Mouse (Mus musculus) liver, embryonic 15.5 days (tissue): ENCODE measurements around the gene Daam1. TPM values are rescaled to one million over a fixed set of nuclear protein-coding genes. Genes with fewer than 3 reads are reported as not detected.

Experiments
- ATAC-seq: fragments of 200-750 bp; cut with Nextera tagmentation; 2 replicates; pipeline ENCODE4 v1.8.0; 2017; ENCODE audit warnings: moderate number of reproducible peaks, mild to moderate bottlenecking, moderate library complexity; ENCODE audit not compliant: insufficient read depth
- H3K27ac ChIP-seq: fragments of 300-500 bp; sonication (generic); replicated peaks from 2 replicates; pipeline ENCODE4 v1.5.1; 2015; ENCODE audit warnings: mild to moderate bottlenecking, inconsistent platforms
- H3K27me3 ChIP-seq: fragments of 300-500 bp; sonication (generic); 2 replicates; pipeline ENCODE4 v1.6.1; 2015; ENCODE audit warnings: mild to moderate bottlenecking, inconsistent platforms
- H3K36me3 ChIP-seq: fragments of 300-500 bp; sonication (generic); replicated peaks from 2 replicates; pipeline ENCODE4 v1.6.1; 2015; ENCODE audit warnings: moderate library complexity, mild to moderate bottlenecking, inconsistent platforms
- H3K4me1 ChIP-seq: fragments of 300-500 bp; sonication (generic); replicated peaks from 2 replicates; pipeline ENCODE4 v1.6.1; 2015; ENCODE audit warnings: inconsistent platforms
- H3K4me2 ChIP-seq: fragments of 300-500 bp; sonication (generic); 2 replicates; pipeline ENCODE4 v1.6.1; 2015; ENCODE audit warnings: moderate library complexity, mild to moderate bottlenecking, inconsistent platforms
- H3K4me3 ChIP-seq: fragments of 300-500 bp; sonication (generic); replicated peaks from 2 replicates; pipeline ENCODE4 v1.5.1; 2015; ENCODE audit warnings: mild to moderate bottlenecking, inconsistent platforms
- H3K9ac ChIP-seq: fragments of 300-500 bp; sonication (generic); 2 replicates; pipeline ENCODE4 v1.6.1; 2015; ENCODE audit warnings: moderate library complexity, mild to moderate bottlenecking, inconsistent platforms
- H3K9me3 ChIP-seq: fragments of 300-500 bp; sonication (generic); replicated peaks from 2 replicates; pipeline ENCODE4 v1.6.1; 2016; ENCODE audit warnings: inconsistent platforms
- WGBS: fragments of 180-500 bp; shearing (Covaris S2); methylation state at CpG from one replicate; pipeline ENCODE4 v1.1.7; 2015; ENCODE audit warnings: mixed read lengths; ENCODE audit not compliant: insufficient replicate concordance; 5-methylcytosine and 5-hydroxymethylcytosine counted together
- polyA plus RNA-seq: library from polyadenylated mRNA; unstranded; fragments of >200 nt; fragmentation: Nextera tagmentation; extraction: Ambion mirVana; gene quantifications from 2 replicates; pipeline ENCODE4 v1.2.1, GENCODE M21; 2015

Daam1 gene
- polyA plus RNA-seq, 1 experiment from 2014 or later: 8.8 TPM

- ATAC-seq: peak; percentile 37
- Histone ChIP-seq H3K9me3 (no peaks in the 10 kb centered on the region), H3K4me3 (peak overlapping the region; percentile 90), H3K4me1 (peaks cover 70% of the 10 kb centered on the region), H3K4me2 (peak overlapping the region; percentile 95), H3K27me3 (0 out of 2 replicates have a peak, but pooled peaks cover 2% of the 10 kb centered on the region), H3K36me3 (no peaks in the 10 kb centered on the region), H3K27ac (peak overlapping the region; percentile 97), H3K9ac (peak overlapping the region; percentile 85)
- WGBS: 0% methylated on average over 12 of the region's 12 CpGs
These were observed 1.3 kb downstream of the Daam1 start for GRCm38 (mm10) chr12:71832225-71832624.

- Histone ChIP-seq H3K9ac (no peak overlapping the region; the same call in 1 of the 2 replicates), H3K4me2 (peak overlapping the region; percentile 33), H3K4me3 (0 out of 2 replicates have a peak overlapping the region, but pooled peaks have one; percentile 4), H3K4me1 (peaks cover 87% of the 10 kb centered on the region), H3K27ac (peak overlapping the region; percentile 7; the same call in 1 of the 2 replicates), H3K9me3 (no peaks in the 10 kb centered on the region), H3K36me3 (0 out of 2 replicates have a peak, but pooled peaks cover 4% of the 10 kb centered on the region), H3K27me3 (no peaks in the 10 kb centered on the region)
- ATAC-seq: no peak
- 63% methylated on average over 7 of the region's 7 CpGs for WGBS
These were observed 3.2 kb downstream of the Daam1 start for GRCm38 (mm10) chr12:71834041-71834440.

DNA sequence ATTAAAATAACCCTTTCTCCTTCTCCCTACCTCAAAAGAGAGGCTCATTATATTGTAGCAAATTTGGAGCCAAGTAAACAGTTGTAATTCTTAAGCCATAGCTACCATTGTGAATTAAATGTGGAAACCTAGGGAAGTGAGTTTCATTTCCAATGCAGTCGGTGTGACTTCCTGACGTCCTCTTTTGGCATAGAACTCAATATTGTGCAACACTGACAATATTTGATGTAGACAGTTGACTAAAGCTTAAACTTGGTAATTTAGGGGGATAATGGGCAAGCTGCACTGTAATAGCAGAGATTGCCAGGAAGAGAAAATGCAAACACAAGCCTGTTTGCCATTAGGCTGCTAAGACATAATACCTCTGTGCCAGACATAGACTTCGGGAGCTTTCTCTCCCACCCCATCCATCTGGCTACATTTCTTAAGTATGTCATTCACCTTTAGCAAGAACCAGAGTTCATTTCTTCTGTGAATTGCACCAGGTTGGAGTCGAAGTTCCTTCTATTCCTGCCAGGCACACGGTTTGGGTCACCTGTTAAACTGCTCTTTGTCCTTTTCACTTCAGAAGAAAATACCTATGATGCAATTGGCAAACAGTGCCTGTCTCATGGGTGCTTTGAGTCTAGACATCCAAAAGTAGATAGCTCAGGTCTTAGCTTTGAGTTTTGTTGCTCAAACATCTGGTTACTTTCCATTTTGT lies 5.2 kb downstream of the Daam1 start:
- peak overlapping the region; percentile 19 for H3K4me2 ChIP-seq
- H3K36me3 ChIP-seq: 0 out of 2 replicates have a peak, but pooled peaks cover 4% of the 10 kb centered on the region
- ATAC-seq: no peak
- H3K27me3 ChIP-seq: no peaks in the 10 kb centered on the region
- H3K9me3 ChIP-seq: no peaks in the 10 kb centered on the region
- no peak overlapping the region for H3K4me3 ChIP-seq
- H3K4me1 ChIP-seq: peaks cover 92% of the 10 kb centered on the region
- no peak overlapping the region for H3K9ac ChIP-seq
- WGBS: 60% methylated on average over 5 of the region's 5 CpGs
- peak overlapping the region; percentile 56 for H3K27ac ChIP-seq

GRCm38 (mm10) chr12:71836776-71837175 lies 5.9 kb downstream of the Daam1 start:
- H3K4me3 ChIP-seq: no peak overlapping the region
- no peak for ATAC-seq
- peaks cover 95% of the 10 kb centered on the region for H3K4me1 ChIP-seq
- H3K9me3 ChIP-seq: no peaks in the 10 kb centered on the region
- no peaks in the 10 kb centered on the region for H3K27me3 ChIP-seq
- peak overlapping the region; percentile 56 for H3K27ac ChIP-seq
- H3K9ac ChIP-seq: no peak overlapping the region
- peak overlapping the region; percentile 19 for H3K4me2 ChIP-seq
- WGBS: 76% methylated on average over 6 of the region's 6 CpGs
- H3K36me3 ChIP-seq: 0 out of 2 replicates have a peak, but pooled peaks cover 4% of the 10 kb centered on the region

DNA sequence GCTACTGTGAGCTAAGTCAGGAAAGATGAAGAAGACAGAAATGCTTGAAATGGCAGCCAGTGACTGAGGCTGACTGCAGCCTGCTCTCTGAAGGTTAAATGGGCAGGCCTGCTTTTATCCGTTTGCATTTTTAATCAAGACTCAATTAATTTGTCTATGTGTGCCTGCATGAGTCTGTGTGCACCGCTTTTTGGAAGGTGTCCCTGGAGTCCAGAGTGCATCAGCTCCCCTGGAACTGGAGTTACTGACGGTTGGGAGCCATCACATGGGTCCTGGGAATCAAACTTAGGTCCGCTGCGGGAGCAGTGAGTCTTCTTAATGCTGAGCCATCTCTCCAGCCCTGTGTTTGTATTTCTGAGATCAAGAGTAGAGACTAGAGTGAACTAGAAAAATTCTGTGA lies 6.7 kb downstream of the Daam1 start:
- 75% methylated on average over 5 of the region's 5 CpGs for WGBS
- Histone ChIP-seq H3K27me3 (no peaks in the 10 kb centered on the region), H3K4me3 (no peak overlapping the region), H3K9ac (0 out of 2 replicates have a peak overlapping the region, but pooled peaks have one; percentile 0), H3K27ac (peak overlapping the region; percentile 56), H3K36me3 (0 out of 2 replicates have a peak, but pooled peaks cover 4% of the 10 kb centered on the region), H3K9me3 (no peaks in the 10 kb centered on the region), H3K4me2 (no peak overlapping the region), H3K4me1 (peaks cover 95% of the 10 kb centered on the region)
- no peak for ATAC-seq

DNA sequence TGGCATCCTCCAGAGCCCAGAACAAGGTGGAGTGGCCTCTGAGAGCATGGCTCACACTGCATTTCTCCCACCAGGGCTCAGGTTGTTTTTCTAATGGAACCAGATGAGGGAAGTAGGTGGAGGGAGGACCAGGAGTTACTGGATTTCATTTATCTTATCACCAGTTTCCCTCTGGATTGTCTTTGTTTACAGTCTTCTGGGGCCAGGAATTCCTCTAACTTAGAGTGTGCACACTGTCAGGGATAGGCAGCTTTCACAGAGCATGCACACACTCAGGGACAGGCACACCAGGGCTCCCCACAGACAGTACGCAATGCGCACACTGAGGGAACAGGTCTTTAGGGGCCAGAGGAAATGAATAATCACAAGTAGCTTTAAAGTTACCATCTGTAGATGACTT lies 7.4 kb downstream of the Daam1 start:
- 75% methylated on average over 2 of the region's 2 CpGs for WGBS
- Histone ChIP-seq H3K9me3 (no peaks in the 10 kb centered on the region), H3K4me1 (peaks cover 95% of the 10 kb centered on the region), H3K9ac (no peak overlapping the region), H3K36me3 (0 out of 2 replicates have a peak, but pooled peaks cover 4% of the 10 kb centered on the region), H3K4me3 (no peak overlapping the region), H3K27ac (peak overlapping the region; percentile 56; the same call in 1 of the 2 replicates), H3K27me3 (no peaks in the 10 kb centered on the region), H3K4me2 (0 out of 2 replicates have a peak overlapping the region, but pooled peaks have one; percentile 4)
- no peak for ATAC-seq

DNA sequence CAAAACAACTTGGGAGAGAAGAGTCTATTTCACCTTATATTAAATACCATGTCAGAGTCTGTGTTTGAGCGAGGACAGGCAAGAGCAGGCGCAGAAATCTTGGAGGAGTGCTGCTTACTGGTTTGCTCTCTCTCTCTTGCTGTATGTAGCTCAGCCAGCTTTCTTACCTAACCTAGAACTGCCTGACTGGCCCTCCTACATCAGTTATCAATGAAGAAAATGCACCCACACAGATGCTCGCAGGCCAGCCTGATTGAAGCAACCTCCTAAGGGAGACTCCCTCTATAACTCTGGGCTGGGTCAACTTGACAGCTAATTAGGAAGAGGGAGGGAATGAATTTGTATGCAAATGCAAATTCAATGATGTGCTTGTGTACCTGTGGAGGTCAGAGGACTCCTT lies 8.8 kb downstream of the Daam1 start:
- no peak for ATAC-seq
- Histone ChIP-seq H3K9ac (no peak overlapping the region), H3K4me1 (peaks cover 91% of the 10 kb centered on the region), H3K4me2 (no peak overlapping the region), H3K27ac (no peak overlapping the region), H3K27me3 (no peaks in the 10 kb centered on the region), H3K4me3 (no peak overlapping the region), H3K36me3 (0 out of 2 replicates have a peak, but pooled peaks cover 4% of the 10 kb centered on the region), H3K9me3 (no peaks in the 10 kb centered on the region)
- WGBS: 61% methylated on average over 3 of the region's 3 CpGs

DNA sequence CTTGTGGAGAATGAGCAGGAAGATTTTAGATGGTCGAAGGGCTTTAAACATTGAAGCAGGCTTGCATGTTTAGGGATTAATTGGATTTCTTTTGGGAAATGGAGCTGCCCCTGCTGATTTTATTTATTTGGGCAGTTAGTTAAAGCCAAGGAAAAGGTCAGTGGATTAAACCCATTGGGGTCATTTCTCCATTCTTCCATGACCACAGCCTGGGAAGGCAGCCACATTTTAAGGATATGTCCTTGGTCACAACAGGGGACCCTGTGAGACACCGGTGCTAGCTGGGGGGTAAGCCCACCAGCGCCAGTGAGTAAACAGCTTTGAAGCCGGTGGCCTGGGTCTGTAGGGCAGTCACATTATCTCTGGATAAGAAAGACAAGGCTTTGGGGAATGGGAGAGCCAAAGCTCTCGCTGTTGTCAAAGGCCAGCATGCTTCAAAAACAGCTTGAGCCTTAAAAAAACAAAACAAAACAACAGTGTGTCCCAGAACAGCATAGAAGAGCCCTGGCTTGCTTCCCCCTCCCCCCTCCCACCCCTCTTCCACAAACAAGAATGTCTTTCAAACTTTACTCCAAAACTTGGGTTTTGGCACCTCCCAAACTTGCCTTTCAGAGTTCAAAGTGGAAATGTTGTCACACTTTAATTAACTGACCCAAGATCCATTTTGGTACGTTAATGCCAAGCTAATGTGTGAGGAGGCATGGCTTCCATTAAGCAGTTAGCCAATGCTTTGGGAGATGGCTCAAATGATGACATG lies 9.7 kb downstream of the Daam1 start:
- Histone ChIP-seq H3K9me3 (no peaks in the 10 kb centered on the region), H3K27ac (no peak overlapping the region), H3K4me2 (no peak overlapping the region), H3K4me3 (no peak overlapping the region), H3K36me3 (0 out of 2 replicates have a peak, but pooled peaks cover 4% of the 10 kb centered on the region), H3K9ac (no peak overlapping the region), H3K27me3 (no peaks in the 10 kb centered on the region), H3K4me1 (peaks cover 82% of the 10 kb centered on the region)
- 55% methylated on average over 6 of the region's 6 CpGs for WGBS
- no peak for ATAC-seq

GRCm38 (mm10) chr12:71842006-71842405 lies 11.1 kb downstream of the Daam1 start:
- H3K9me3 ChIP-seq: no peaks in the 10 kb centered on the region
- no peak overlapping the region for H3K4me2 ChIP-seq
- no peak overlapping the region for H3K4me3 ChIP-seq
- ATAC-seq: no peak
- H3K27ac ChIP-seq: peak overlapping the region; percentile 46; the same call in 1 of the 2 replicates
- WGBS: 60% methylated on average over 3 of the region's 3 CpGs
- no peak overlapping the region for H3K9ac ChIP-seq
- H3K4me1 ChIP-seq: peaks cover 68% of the 10 kb centered on the region
- H3K36me3 ChIP-seq: 0 out of 2 replicates have a peak, but pooled peaks cover 4% of the 10 kb centered on the region
- H3K27me3 ChIP-seq: no peaks in the 10 kb centered on the region

- 90% methylated on average over 2 of the region's 2 CpGs for WGBS
- H3K4me3 ChIP-seq: no peak overlapping the region
- no peak overlapping the region for H3K4me2 ChIP-seq
- peaks cover 63% of the 10 kb centered on the region for H3K4me1 ChIP-seq
- no peak overlapping the region for H3K9ac ChIP-seq
- H3K9me3 ChIP-seq: no peaks in the 10 kb centered on the region
- no peak for ATAC-seq
- 0 out of 2 replicates have a peak, but pooled peaks cover 4% of the 10 kb centered on the region for H3K36me3 ChIP-seq
- no peak overlapping the region for H3K27ac ChIP-seq
- no peaks in the 10 kb centered on the region for H3K27me3 ChIP-seq
These were observed 11.7 kb downstream of the Daam1 start for GRCm38 (mm10) chr12:71842588-71842987.

DNA sequence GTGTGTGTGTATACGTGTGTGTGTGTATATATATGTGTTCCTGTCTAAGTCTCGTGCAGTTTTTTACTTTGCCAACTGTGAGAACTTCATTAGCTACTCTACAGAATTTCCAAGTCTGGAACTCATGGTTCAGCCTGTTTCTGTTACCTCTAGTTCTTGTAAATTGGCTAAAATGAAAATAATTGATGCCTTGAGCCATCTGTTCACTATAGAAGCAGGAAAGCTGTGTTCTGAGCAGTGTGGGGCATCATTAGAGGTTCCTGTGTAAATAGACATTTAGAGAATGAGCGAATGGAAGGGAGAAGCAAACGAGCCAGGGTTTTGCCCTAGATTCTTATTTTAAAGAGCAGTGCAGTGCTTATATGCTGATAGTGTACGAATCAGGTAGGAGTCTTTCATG lies 14.6 kb downstream of the Daam1 start:
- Histone ChIP-seq H3K4me3 (no peak overlapping the region), H3K9ac (no peak overlapping the region), H3K27ac (no peak overlapping the region), H3K4me1 (peaks cover 55% of the 10 kb centered on the region), H3K9me3 (no peaks in the 10 kb centered on the region), H3K4me2 (no peak overlapping the region), H3K27me3 (no peaks in the 10 kb centered on the region), H3K36me3 (no peaks in the 10 kb centered on the region)
- no peak for ATAC-seq
- 80% methylated on average over 5 of the region's 5 CpGs for WGBS
